Mouse (Mus musculus): ENCODE results near the gene Bcl6b.

DNA sequence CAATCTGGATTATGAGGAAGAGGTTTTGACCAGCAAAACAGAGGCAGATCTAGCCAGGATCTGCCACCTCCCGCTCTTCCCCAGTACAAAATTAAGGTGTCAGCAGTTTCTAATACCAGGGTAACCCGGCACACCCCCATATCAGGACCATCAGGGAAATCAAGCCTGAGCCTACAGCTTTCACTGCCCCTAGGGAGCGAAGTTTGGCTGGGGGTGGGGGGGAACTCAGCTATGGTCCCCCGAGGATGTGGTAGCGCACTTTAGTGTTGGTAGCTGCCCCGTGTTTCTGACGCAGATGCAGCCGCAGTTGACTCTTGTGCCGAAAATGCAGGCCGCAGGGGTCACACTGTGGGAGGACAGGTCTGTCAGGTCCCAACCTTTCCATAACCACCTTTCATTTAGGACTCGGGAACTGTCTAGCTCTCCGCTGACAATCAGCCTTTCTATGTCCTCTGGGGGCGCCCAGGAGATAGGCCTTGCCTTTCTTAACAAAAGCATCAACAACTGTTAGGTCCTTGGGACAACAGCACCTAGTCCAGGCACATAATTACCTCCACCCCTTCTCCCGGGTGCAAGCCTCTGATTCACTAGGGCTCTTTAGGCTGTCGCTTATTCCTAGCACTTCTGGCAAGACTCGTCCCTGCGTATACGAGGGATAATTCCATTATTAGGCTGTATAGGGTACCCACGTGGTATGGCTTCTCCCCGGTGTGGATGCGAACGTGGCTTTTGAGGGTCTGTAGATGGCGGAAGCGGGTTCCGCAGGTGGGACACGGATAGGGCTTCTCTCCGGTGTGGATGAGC is 3.6 kb downstream of the Bcl6b start:
- TF ChIP-seq CTCF (IDR thresholded peaks at IDR 0.05; ENCODE audit: borderline replicate concordance, insufficient read depth, low read depth, low read length) (peak; percentile 18; the same call in 1 of the 2 replicates), POLR2A (IDR thresholded peaks at IDR 0.05; ENCODE audit: borderline replicate concordance, insufficient read depth, low read length) (no peak)

Measured in cerebellum, adult 2 months (tissue).